Comparison of ENCODE assay signal across 8 mouse cellular contexts in genomic region chr5:121397187-121398145, GRCm38 (mm10). TPM values are rescaled to one million over a fixed set of nuclear protein-coding genes. Genes with fewer than 3 reads are reported as not detected.
A peak's percentile ranks its signal among the peaks of the same experiment; 100 is the strongest.
DNase-seq lines count a peak whose midpoint lies in the region; ATAC-seq and TF ChIP-seq lines count a peak whose summit lies in the region.

TSS of gene Naa25 (plus strand) at chr5:121397936.

- peak; percentile 98 for DNase-seq in MEL (ENCODE audit: low read depth, low spot score)
- peak; percentile 94 for DNase-seq in cerebellum, adult 2 months
- peak; percentile 99 for DNase-seq in forebrain, postnatal 0 days
- DNase-seq in heart, postnatal 4 days = peak; percentile 98
- DNase-seq in layer of hippocampus, adult 8-10 months (ENCODE audit: low spot score in 2 of 2) = peak; percentile 88 to 91
- peak; percentile 93 for DNase-seq in ovary, adult 18-20 months (ENCODE audit: low spot score)
- peak; percentile 98 for DNase-seq in thymus, postnatal 0 days (ENCODE audit: low spot score)

- peaks cover 3 to 31% of the 10 kb centered on the region in 2 experiments for H3K4me1 ChIP-seq in MEL (ENCODE audit: control insufficient read depth in 1 of 2, insufficient read depth in 2 of 2, low read length in 2 of 2)
- no peaks in the 10 kb centered on the region; the same call in 1 of the 2 replicates for H3K4me1 ChIP-seq in cerebellum, adult 2 months (ENCODE audit: control insufficient read depth, insufficient read depth, low read length)
- peaks cover 8% of the 10 kb centered on the region for H3K4me1 ChIP-seq in forebrain, postnatal 0 days (ENCODE audit: insufficient read depth)
- peaks cover 15% of the 10 kb centered on the region for H3K4me1 ChIP-seq in lung, embryonic 15.5 days

- peak; percentile 54 to 93; a peak in 3 of 4 replicates for TF ChIP-seq POLR2A in MEL (IDR thresholded peaks at IDR 0.05; ENCODE audit: control insufficient read depth in 1 of 2, insufficient read depth in 1 of 2, low read depth in 1 of 2, low read length in 2 of 2, poor library complexity in 1 of 2)
- TF ChIP-seq POLR2A in cerebellum, adult 2 months (IDR thresholded peaks at IDR 0.05; ENCODE audit: borderline replicate concordance, insufficient read depth, low read length) = peak; percentile 83; the same call in 1 of the 2 replicates

- H3K9me3 ChIP-seq in MEL (replicated peaks; ENCODE audit: insufficient read depth, low read length) = no peaks in the 10 kb centered on the region
- H3K9me3 ChIP-seq in forebrain, postnatal 0 days (ENCODE audit: low read length) = no peaks in the 10 kb centered on the region
- no peaks in the 10 kb centered on the region for H3K9me3 ChIP-seq in lung, embryonic 15.5 days

- peak within 1 kb of the TSS; percentile 81 to 99 for H3K4me3 ChIP-seq in MEL (ENCODE audit: control insufficient read depth in 1 of 2, insufficient read depth in 1 of 2, low read depth in 2 of 2, low read length in 2 of 2)
- peak within 1 kb of the TSS; percentile 60 for H3K4me3 ChIP-seq in cerebellum, adult 2 months (replicated peaks; ENCODE audit: insufficient read depth, low read depth, low read length)
- peak within 1 kb of the TSS; percentile 90 for H3K4me3 ChIP-seq in forebrain, postnatal 0 days (ENCODE audit: low read depth, low read length)
- H3K4me3 ChIP-seq in lung, embryonic 15.5 days = peak within 1 kb of the TSS; percentile 99

- 8% methylated on average over 53 of the region's 53 CpGs for WGBS in cerebellum, adult 2 months
- 9% methylated on average over 53 of the region's 53 CpGs for WGBS in forebrain, postnatal 0 days
- 9% methylated on average over 53 of the region's 53 CpGs for WGBS in lung, embryonic 15.5 days

- TF ChIP-seq EP300 in MEL (IDR thresholded peaks at IDR 0.05; ENCODE audit: low read depth in 1 of 2, low read length in 2 of 2) = peak in 1 of 2 experiments; percentile 87; a peak in 2 of 4 replicates

- H3K27ac ChIP-seq in MEL (ENCODE audit: control insufficient read depth, low read depth, low read length) = peak within 1 kb of the TSS; percentile 99
- 0 out of 2 replicates have a peak within 1 kb of the TSS, but pooled peaks have one; percentile 6 for H3K27ac ChIP-seq in cerebellum, adult 2 months (ENCODE audit: insufficient read depth, low read length)
- H3K27ac ChIP-seq in forebrain, postnatal 0 days (ENCODE audit: low read depth, low read length) = peak within 1 kb of the TSS; percentile 79
- H3K27ac ChIP-seq in lung, embryonic 15.5 days = peak within 1 kb of the TSS; percentile 91

- H3K9ac ChIP-seq in MEL (ENCODE audit: control insufficient read depth, low read depth, low read length, poor library complexity, severe bottlenecking) = peak within 1 kb of the TSS; percentile 100
- peak within 1 kb of the TSS; percentile 87 for H3K9ac ChIP-seq in forebrain, postnatal 0 days
- peak within 1 kb of the TSS; percentile 96 for H3K9ac ChIP-seq in lung, embryonic 15.5 days

- no peaks in the 10 kb centered on the region for H3K27me3 ChIP-seq in MEL (ENCODE audit: control insufficient read depth in 1 of 2, insufficient read depth in 2 of 2, low read length in 2 of 2)
- H3K27me3 ChIP-seq in cerebellum, adult 2 months (ENCODE audit: control insufficient read depth, insufficient read depth, low read length) = no peaks in the 10 kb centered on the region
- H3K27me3 ChIP-seq in forebrain, postnatal 0 days (ENCODE audit: insufficient read depth, low read length) = no peaks in the 10 kb centered on the region
- H3K27me3 ChIP-seq in lung, embryonic 15.5 days = no peaks in the 10 kb centered on the region

- peak; percentile 98 for ATAC-seq in forebrain, postnatal 0 days
- ATAC-seq in lung, embryonic 15.5 days (ENCODE audit: borderline replicate concordance, extremely low read depth, low FRiP score, low TSS enrichment) = peak; percentile 95

- TF ChIP-seq RAD21 in MEL (IDR thresholded peaks at IDR 0.05; ENCODE audit: low read depth, low read length) = no peak

- H3K79me2 ChIP-seq in MEL (ENCODE audit: control insufficient read depth, insufficient read depth, low read length, poor library complexity) = peaks cover 49% of the 10 kb centered on the region

- peaks cover 14 to 38% of the 10 kb centered on the region in 2 experiments for H3K36me3 ChIP-seq in MEL (ENCODE audit: control insufficient read depth in 1 of 2, insufficient read depth in 2 of 2, low read length in 2 of 2)
- peaks cover 5% of the 10 kb centered on the region; the same call in 1 of the 2 replicates for H3K36me3 ChIP-seq in forebrain, postnatal 0 days (ENCODE audit: insufficient read depth)
- H3K36me3 ChIP-seq in lung, embryonic 15.5 days = 0 out of 2 replicates have a peak, but pooled peaks cover 1% of the 10 kb centered on the region

- peak within 1 kb of the TSS; percentile 83 for H3K4me2 ChIP-seq in forebrain, postnatal 0 days (ENCODE audit: low read depth)
- H3K4me2 ChIP-seq in lung, embryonic 15.5 days = peak within 1 kb of the TSS; percentile 83

- no peak for TF ChIP-seq CTCF in MEL (IDR thresholded peaks at IDR 0.05 in 2 of 3, conservative IDR thresholded peaks at IDR 0.05 in 1 of 3; ENCODE audit: control insufficient read depth in 1 of 3, insufficient read depth in 1 of 3, low read depth in 2 of 3, low read length in 3 of 3, poor library complexity in 1 of 3, severe bottlenecking in 1 of 3)
- no peak for TF ChIP-seq CTCF in cerebellum, adult 2 months (IDR thresholded peaks at IDR 0.05; ENCODE audit: borderline replicate concordance, insufficient read depth, low read depth, low read length)
- no peak for TF ChIP-seq CTCF in forebrain, postnatal 0 days (IDR thresholded peaks at IDR 0.05; ENCODE audit: low read depth)

TF ChIP-seq in MEL, 35 proteins besides CTCF, POLR2A, EP300 and RAD21 (continues in another document):
- TF ChIP-seq BHLHE40 (IDR thresholded peaks at IDR 0.05; ENCODE audit: borderline replicate concordance, low read depth, low read length) = no peak
- TF ChIP-seq ZMIZ1 (IDR thresholded peaks at IDR 0.05; ENCODE audit: low read depth, low read length) = peak; percentile 46; the same call in 1 of the 2 replicates
- TF ChIP-seq JUND (IDR thresholded peaks at IDR 0.05; ENCODE audit: low read depth, low read length) = no peak
- no peak for TF ChIP-seq SMC3 (IDR thresholded peaks at IDR 0.05; ENCODE audit: low read depth, low read length)
- peak; percentile 93 for TF ChIP-seq MYC (IDR thresholded peaks at IDR 0.05; ENCODE audit: low read depth, low read length)
- TF ChIP-seq MAX (IDR thresholded peaks at IDR 0.05; ENCODE audit: low read length) = peak; percentile 85
- peak; percentile 80 for TF ChIP-seq POLR2AphosphoS2 (IDR thresholded peaks at IDR 0.05; ENCODE audit: low read length)
- TF ChIP-seq TCF12 (IDR thresholded peaks at IDR 0.05; ENCODE audit: low read depth, low read length) = peak; percentile 77
- TF ChIP-seq MYB (IDR thresholded peaks at IDR 0.05; ENCODE audit: low read depth, low read length) = peak; percentile 80
- TF ChIP-seq GABPA (IDR thresholded peaks at IDR 0.05; ENCODE audit: low read depth, low read length) = no peak
- TF ChIP-seq CHD2 (IDR thresholded peaks at IDR 0.05; ENCODE audit: low read length) = peak; percentile 98
- peak; percentile 65; the same call in 1 of the 2 replicates for TF ChIP-seq E2F4 (IDR thresholded peaks at IDR 0.05; ENCODE audit: borderline replicate concordance, low read depth, low read length)
- no peak for TF ChIP-seq POLR2AphosphoS5 (IDR thresholded peaks at IDR 0.05; ENCODE audit: borderline replicate concordance, low read depth, low read length)
- peak; percentile 93 for TF ChIP-seq NRF1 (IDR thresholded peaks at IDR 0.05; ENCODE audit: insufficient read depth, low read depth, low read length, poor library complexity, severe bottlenecking)
- TF ChIP-seq MAFK (IDR thresholded peaks at IDR 0.05; ENCODE audit: borderline replicate concordance, low read depth, low read length) = no peak
- peak; percentile 91 for TF ChIP-seq MXI1 (IDR thresholded peaks at IDR 0.05; ENCODE audit: low read depth, low read length)
- no peak for TF ChIP-seq TAL1 (IDR thresholded peaks at IDR 0.05; ENCODE audit: low read length)
- TF ChIP-seq USF2 (IDR thresholded peaks at IDR 0.05; ENCODE audit: borderline replicate concordance in 1 of 2, insufficient read depth in 1 of 2, low read depth in 1 of 2, low read length in 2 of 2) = no peak
- TF ChIP-seq NELFE (IDR thresholded peaks at IDR 0.05; ENCODE audit: low read depth, low read length) = peak; percentile 92
- TF ChIP-seq HCFC1 (IDR thresholded peaks at IDR 0.05; ENCODE audit: low read depth, low read length) = peak; percentile 88
- TF ChIP-seq ETS1 (IDR thresholded peaks at IDR 0.05; ENCODE audit: low read depth, low read length) = peak; percentile 65; the same call in 1 of the 2 replicates
- TF ChIP-seq RCOR1 (IDR thresholded peaks at IDR 0.05; ENCODE audit: low read depth, low read length) = peak; percentile 87
- TF ChIP-seq UBTF (IDR thresholded peaks at IDR 0.05; ENCODE audit: borderline replicate concordance, insufficient read depth, low read depth, low read length) = no peak
- TF ChIP-seq GATA1 (IDR thresholded peaks at IDR 0.05; ENCODE audit: low read depth, low read length) = no peak; the same call in 1 of the 2 replicates
- peak; percentile 91 for TF ChIP-seq SIN3A (IDR thresholded peaks at IDR 0.05; ENCODE audit: low read length)
- peak; percentile 100 for TF ChIP-seq ZNF384 (IDR thresholded peaks at IDR 0.05; ENCODE audit: low read depth, low read length)
- TF ChIP-seq MAZ (IDR thresholded peaks at IDR 0.05; ENCODE audit: low read depth, low read length) = peak; percentile 95
- peak; percentile 51; the same call in 1 of the 2 replicates for TF ChIP-seq ELF1 (IDR thresholded peaks at IDR 0.05; ENCODE audit: low read depth, low read length)
- TF ChIP-seq MEF2A (IDR thresholded peaks at IDR 0.05; ENCODE audit: extremely low read depth, insufficient replicate concordance, low read depth, low read length, poor library complexity, severe bottlenecking) = no peak
- peak; percentile 32; the same call in 1 of the 2 replicates for TF ChIP-seq ZKSCAN1 (IDR thresholded peaks at IDR 0.05; ENCODE audit: low read depth, low read length)

RNA-seq across cellular contexts. Expression of gene Naa25, which starts in this region (rescaled TPM):
- 53.0 and 56.4 TPM in 2 replicates for total RNA-seq in MEL (2012; rRNA removed)
- 10 to 100 TPM in 1 of 2 experiments, not detected in 1; 59.6 TPM for polyA plus RNA-seq in MEL (2012; ENCODE audit: insufficient read depth in 1 of 2, insufficient read length in 2 of 2, low read depth in 1 of 2, low replicate concordance in 2 of 2, missing spikeins in 1 of 2)
- polyA plus RNA-seq in cerebellum, adult 2 months (2012; rRNA removed) = 19.6 and 21.2 TPM in 2 replicates
- total RNA-seq in forebrain, postnatal 0 days (2014; rRNA removed) = 39.4 and 45.9 TPM in 2 replicates
- 33.7 and 44.1 TPM in 2 replicates for polyA plus RNA-seq in forebrain, postnatal 0 days (2015; fragmentation: Nextera tagmentation; extraction: Ambion mirVana)
- total RNA-seq in heart, postnatal 4 days (2021) = 10 to 100 TPM; 21.6 TPM
- 10 to 100 TPM; 36.6 to 45.8 (median 38.1) TPM for total RNA-seq in layer of hippocampus, adult 8-10 months (2022)
- 38.0 and 39.4 TPM in 2 replicates for polyA plus RNA-seq in lung, embryonic 15.5 days (2015; fragmentation: Nextera tagmentation; extraction: Ambion mirVana)
- 33.6 and 36.8 TPM in 2 replicates for polyA plus RNA-seq in thymus, postnatal 0 days (2015; fragmentation: Nextera tagmentation; extraction: Ambion mirVana)

Comparison
In these comparisons a context has a peak if more than half of its experiments do, and no peak if none do; other contexts are left out.
1. Peak in every context shown above with its lines: DNase-seq, ATAC-seq, H3K4me3 ChIP-seq and H3K27ac ChIP-seq.
2. H3K27ac ChIP-seq: peak in every context shown above with its lines; median percentile 99 in MEL; 91 in lung, embryonic 15.5 days; 79 in forebrain, postnatal 0 days; 6 in cerebellum, adult 2 months.